Mouse (Mus musculus) CD8-positive naive resting alpha-beta T cell, adult 2 months (primary cell): ENCODE measurements around the gene Gm3376.
"Not testable (repeated sequence)": the region's sequence is repeated elsewhere in the genome, so short reads cannot be mapped to it uniquely, and the experiment has no call there.

Source experiments
- DNase-seq, 2 experiments: peaks; one replicate each; pipeline ENCODE4 v3.0.0; 2022; ENCODE audit warnings: low read depth in 2 of 2, low spot score in 2 of 2

Gene Gm3376

GRCm38 (mm10) chrY:3771373-3771772, at the start of gene Gm3376:
Gene Gm3376 (plus strand): TSS chrY:3771673.
- not testable (repeated sequence) for DNase-seq
